Mouse (Mus musculus) lung, embryonic 15.5 days (tissue): ENCODE results near the gene Ranbp2. TPM values are rescaled to one million over a fixed set of nuclear protein-coding genes. Genes with fewer than 3 reads are reported as not detected.

Experiments
- ATAC-seq: fragments of 200-750 bp; cut with Nextera tagmentation; 2 replicates; pipeline ENCODE4 v1.8.0; 2017; ENCODE audit warnings: moderate number of reproducible peaks, borderline replicate concordance; ENCODE audit not compliant: low FRiP score, low TSS enrichment; ENCODE audit errors: extremely low read depth
- H3K27ac ChIP-seq: fragments of 300-500 bp; sonication (generic); 2 replicates; pipeline ENCODE4 v1.5.1; 2015; ENCODE audit warnings: moderate library complexity, mild to moderate bottlenecking, inconsistent platforms
- H3K27me3 ChIP-seq: fragments of 300-500 bp; sonication (generic); 2 replicates; pipeline ENCODE4 v1.6.1; 2015; ENCODE audit warnings: inconsistent platforms
- H3K36me3 ChIP-seq: fragments of 300-500 bp; sonication (generic); 2 replicates; pipeline ENCODE4 v1.6.1; 2015; ENCODE audit warnings: inconsistent platforms
- H3K4me1 ChIP-seq: fragments of 300-500 bp; sonication (generic); 2 replicates; pipeline ENCODE4 v1.6.1; 2015; ENCODE audit warnings: inconsistent platforms
- H3K4me2 ChIP-seq: fragments of 300-500 bp; sonication (generic); 2 replicates; pipeline ENCODE4 v1.6.1; 2015; ENCODE audit warnings: inconsistent platforms, mild to moderate bottlenecking, moderate library complexity
- H3K4me3 ChIP-seq: fragments of 300-500 bp; sonication (generic); 2 replicates; pipeline ENCODE4 v1.5.1; 2015; ENCODE audit warnings: mild to moderate bottlenecking, inconsistent platforms
- H3K9ac ChIP-seq: fragments of 300-500 bp; sonication (generic); 2 replicates; pipeline ENCODE4 v1.6.1; 2015; ENCODE audit warnings: inconsistent platforms
- H3K9me3 ChIP-seq: fragments of 300-500 bp; sonication (generic); 2 replicates; pipeline ENCODE4 v1.6.1; 2016; ENCODE audit warnings: inconsistent platforms
- WGBS: fragments of 180-500 bp; shearing (Covaris S2); methylation state at CpG from one replicate; pipeline ENCODE4 v1.1.7; 2015; 5-methylcytosine and 5-hydroxymethylcytosine counted together
- polyA plus RNA-seq: library from polyadenylated mRNA; unstranded; fragments of >200 nt; fragmentation: Nextera tagmentation; extraction: Ambion mirVana; gene quantifications from 2 replicates; pipeline ENCODE4 v1.2.1, GENCODE M21; 2015

The Ranbp2 gene
- polyA plus RNA-seq = 26.5 and 27.9 TPM in 2 replicates

DNA sequence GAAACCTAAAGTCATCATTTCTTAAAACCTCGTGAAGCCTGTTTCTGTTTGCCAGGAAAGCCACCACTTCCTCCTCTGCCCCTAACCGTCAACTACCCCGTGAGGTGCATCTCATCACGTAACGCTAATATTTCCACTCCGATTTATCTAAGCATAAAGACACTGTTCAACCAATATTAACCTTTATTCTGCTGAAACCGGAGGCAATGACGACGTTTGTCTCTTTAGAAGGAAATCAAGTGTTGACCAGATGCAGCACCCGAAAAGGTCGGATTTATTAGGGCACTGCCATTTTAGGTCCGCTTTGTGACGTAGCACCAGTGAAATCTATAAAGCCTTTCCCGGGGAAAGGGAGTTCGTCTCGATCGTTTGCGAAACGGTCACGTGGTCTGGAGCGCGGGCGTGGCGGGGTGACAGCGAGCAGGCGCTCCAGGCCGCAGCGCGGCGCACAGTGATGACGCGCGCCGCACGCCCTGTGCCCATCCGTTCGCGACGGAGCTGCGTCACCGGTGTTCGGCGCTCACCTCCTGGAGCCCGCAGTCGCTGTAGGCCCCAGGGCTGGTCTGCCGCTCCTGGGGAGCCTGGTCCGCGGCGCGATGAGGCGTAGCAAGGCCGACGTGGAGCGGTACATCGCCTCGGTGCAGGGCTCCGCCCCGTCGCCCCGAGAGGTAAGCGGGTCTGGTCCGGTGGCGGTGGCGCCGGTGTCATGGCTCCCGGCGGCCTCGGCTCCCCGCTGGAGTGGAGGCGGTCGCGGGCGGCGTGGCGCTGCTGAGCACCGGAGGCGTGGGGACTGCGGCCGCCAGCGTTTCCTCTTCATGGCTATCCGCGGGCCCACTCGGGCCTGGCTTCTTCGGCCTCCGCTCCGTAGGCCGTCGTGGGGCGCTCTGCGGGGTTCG lies at the start of gene Ranbp2:
TSS of gene Ranbp2 (plus strand) at position 537 of the 896 bp plus-strand sequence.
- WGBS = under 1% methylated on average over 81 of the region's 91 CpGs

DNA sequence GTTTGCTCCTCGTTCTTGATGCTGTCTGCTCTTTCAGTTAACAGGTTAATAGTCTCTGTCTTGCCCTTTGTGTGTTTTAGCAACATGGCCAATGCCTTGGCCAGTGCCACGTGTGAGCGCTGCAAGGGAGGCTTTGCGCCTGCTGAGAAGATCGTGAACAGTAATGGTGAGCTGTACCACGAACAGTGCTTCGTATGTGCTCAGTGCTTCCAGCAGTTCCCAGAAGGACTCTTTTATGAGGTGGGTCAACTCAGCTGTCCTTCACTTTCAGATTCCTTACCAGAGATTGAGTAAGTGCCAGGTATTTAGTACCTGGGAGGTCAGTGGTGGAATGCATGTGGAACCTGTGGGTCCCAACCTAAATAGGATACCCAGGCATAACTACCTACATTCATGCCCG lies 47.8 kb upstream of the Ranbp2 start:
- 81% methylated on average over 8 of the region's 8 CpGs for WGBS
- Histone ChIP-seq H3K9me3 (no peaks in the 10 kb centered on the region), H3K27ac (peak overlapping the region; percentile 65), H3K9ac (no peak overlapping the region), H3K4me1 (peaks cover 34% of the 10 kb centered on the region), H3K36me3 (peaks cover 35% of the 10 kb centered on the region), H3K27me3 (no peaks in the 10 kb centered on the region), H3K4me2 (0 out of 2 replicates have a peak overlapping the region, but pooled peaks have one; percentile 3), H3K4me3 (no peak overlapping the region)
- peak; percentile 34; the same call in 1 of the 2 replicates for ATAC-seq

More for the DNA sequence above, at the start of gene Ranbp2:
- peak within 1 kb of the TSS; percentile 97 for H3K27ac ChIP-seq
- H3K4me3 ChIP-seq = peak within 1 kb of the TSS; percentile 93
- peaks cover 9% of the 10 kb centered on the region for H3K4me1 ChIP-seq
- H3K27me3 ChIP-seq = no peaks in the 10 kb centered on the region
- peak; percentile 99 for ATAC-seq
- 0 out of 2 replicates have a peak, but pooled peaks cover 2% of the 10 kb centered on the region for H3K36me3 ChIP-seq
- peak within 1 kb of the TSS; percentile 61 for H3K4me2 ChIP-seq
- H3K9ac ChIP-seq = peak within 1 kb of the TSS; percentile 93
- no peaks in the 10 kb centered on the region for H3K9me3 ChIP-seq

DNA sequence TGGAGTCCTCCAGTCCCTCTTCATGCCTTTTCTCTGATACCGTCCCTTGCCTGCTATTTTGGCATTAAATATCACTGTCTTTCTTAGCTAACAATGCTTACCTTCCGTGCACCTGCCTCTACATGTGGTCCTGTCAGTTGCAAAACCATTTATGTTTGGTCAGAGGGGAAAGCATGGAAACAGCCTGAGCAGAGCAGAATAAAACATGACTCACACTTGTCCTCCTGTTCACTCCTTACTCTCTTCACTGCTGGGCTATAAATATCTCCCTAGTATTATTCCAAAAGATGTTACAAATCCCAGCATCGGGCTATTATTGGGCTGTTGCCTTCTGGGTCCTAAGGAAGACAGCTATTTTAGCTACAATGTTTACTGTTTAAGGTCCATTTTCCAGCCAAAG lies 44.9 kb upstream of the Ranbp2 start:
- no peak for ATAC-seq
- Histone ChIP-seq H3K9me3 (no peaks in the 10 kb centered on the region), H3K9ac (no peak overlapping the region), H3K4me2 (no peak overlapping the region), H3K27me3 (no peaks in the 10 kb centered on the region), H3K4me1 (peaks cover 26% of the 10 kb centered on the region), H3K36me3 (peaks cover 43% of the 10 kb centered on the region), H3K27ac (no peak overlapping the region), H3K4me3 (no peak overlapping the region)
- 79% methylated on average over 3 of the region's 3 CpGs for WGBS

DNA sequence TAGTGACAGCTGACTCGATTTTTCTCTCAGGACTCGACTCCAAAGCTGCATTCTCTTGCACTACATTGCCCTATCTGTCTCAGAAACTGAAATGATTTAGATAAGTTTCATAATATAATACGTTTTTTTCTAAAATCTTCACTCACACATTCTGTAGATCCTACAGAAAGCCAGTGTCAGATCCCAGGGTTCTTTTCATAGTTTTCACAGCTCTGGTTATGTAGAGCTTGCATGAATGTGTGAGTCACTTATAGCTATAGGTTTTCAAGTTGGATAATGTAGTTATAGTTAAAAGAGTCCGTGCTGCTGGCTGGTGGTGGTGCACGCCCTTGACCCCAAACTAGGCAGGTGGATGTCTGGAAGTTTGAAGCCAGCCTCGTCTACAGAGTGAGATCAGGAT lies 42.1 kb upstream of the Ranbp2 start:
- peaks cover 53% of the 10 kb centered on the region for H3K36me3 ChIP-seq
- ATAC-seq = no peak
- no peak overlapping the region for H3K9ac ChIP-seq
- peak overlapping the region; percentile 86 for H3K27ac ChIP-seq
- H3K9me3 ChIP-seq = no peaks in the 10 kb centered on the region
- H3K4me2 ChIP-seq = no peak overlapping the region
- peaks cover 15% of the 10 kb centered on the region for H3K4me1 ChIP-seq
- no peaks in the 10 kb centered on the region for H3K27me3 ChIP-seq
- no peak overlapping the region for H3K4me3 ChIP-seq
- 76% methylated on average over 6 of the region's 6 CpGs for WGBS

DNA sequence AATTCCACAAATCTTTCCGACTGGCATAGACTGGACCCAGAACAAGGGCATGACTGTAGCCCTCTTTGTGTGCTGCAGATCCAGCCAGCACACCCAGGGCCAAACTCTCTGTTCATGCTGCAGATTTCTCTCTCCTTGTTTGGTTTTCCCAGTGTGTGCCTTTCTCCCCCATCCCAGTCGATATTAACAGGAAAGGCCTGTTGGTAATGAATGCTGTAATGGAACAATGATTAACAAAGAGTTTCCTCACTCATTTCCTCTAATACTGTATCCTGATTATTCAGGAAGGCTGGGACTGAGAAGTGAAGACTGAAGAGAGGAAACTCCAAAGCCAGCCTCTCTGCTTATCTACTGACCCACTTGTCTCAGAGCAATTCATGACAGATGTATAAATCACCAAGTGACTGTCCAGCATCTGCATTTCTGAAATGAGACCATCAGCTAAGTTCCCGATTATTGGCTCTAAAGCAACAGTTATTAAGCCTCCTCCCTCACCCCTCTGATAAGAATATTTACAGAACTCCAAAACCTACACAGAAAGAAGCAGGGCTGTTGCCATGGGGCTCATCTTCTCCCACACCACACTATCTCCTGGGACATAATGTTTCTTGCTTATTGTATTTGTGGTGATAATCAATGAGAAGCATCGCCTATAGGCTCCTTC lies 41.3 kb upstream of the Ranbp2 start:
- Histone ChIP-seq H3K4me2 (no peak overlapping the region; the same call in 1 of the 2 replicates), H3K9me3 (no peaks in the 10 kb centered on the region), H3K36me3 (peaks cover 57% of the 10 kb centered on the region), H3K9ac (no peak overlapping the region), H3K27ac (peak overlapping the region; percentile 86), H3K4me3 (no peak overlapping the region), H3K4me1 (peaks cover 15% of the 10 kb centered on the region), H3K27me3 (no peaks in the 10 kb centered on the region)
- WGBS = 50% methylated on average over 4 of the region's 4 CpGs
- ATAC-seq = peak; percentile 82

DNA sequence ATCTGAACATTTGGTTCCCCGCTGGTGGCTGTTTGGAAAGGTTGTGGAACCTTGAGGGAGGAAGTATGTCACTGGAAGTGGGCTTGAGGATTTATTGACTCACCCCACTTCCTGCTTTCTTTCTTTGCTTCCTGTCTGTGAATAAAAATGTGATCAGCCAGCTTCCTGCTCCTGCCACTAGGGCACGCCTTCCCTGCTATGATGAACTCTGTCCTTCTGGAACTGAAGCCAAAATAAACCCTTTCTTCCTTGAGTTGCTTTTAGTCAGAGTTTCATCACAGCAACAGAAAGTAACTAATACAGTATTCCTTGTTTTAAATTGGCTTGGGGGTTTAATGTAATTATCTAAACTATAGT lies 40.8 kb upstream of the Ranbp2 start:
- no peak overlapping the region for H3K9ac ChIP-seq
- no peak overlapping the region for H3K4me3 ChIP-seq
- peaks cover 59% of the 10 kb centered on the region for H3K36me3 ChIP-seq
- ATAC-seq = 0 out of 2 replicates have a peak, but pooled peaks have one; percentile 34
- H3K4me2 ChIP-seq = no peak overlapping the region
- peak overlapping the region; percentile 86 for H3K27ac ChIP-seq
- H3K9me3 ChIP-seq = no peaks in the 10 kb centered on the region
- H3K4me1 ChIP-seq = peaks cover 15% of the 10 kb centered on the region
- H3K27me3 ChIP-seq = no peaks in the 10 kb centered on the region
- 65% methylated on average over 2 of the region's 2 CpGs for WGBS

DNA sequence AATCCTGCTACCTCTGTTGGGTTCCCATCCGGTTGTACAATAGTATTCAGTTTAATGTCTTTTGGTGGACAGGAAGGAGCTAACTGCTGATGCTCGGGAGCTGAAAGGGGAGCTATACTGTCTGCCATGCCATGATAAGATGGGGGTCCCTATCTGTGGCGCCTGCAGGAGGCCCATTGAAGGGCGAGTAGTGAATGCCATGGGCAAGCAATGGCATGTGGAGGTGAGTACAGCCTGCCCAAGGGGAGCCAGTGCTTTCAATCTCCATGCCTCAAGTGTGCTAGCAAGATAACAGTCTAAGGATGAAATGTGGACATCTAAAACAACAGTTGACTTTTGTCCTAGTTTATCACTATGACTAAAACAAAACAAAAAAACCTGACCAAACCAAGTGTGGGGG lies 34.4 kb upstream of the Ranbp2 start:
- no peak for ATAC-seq
- WGBS = 78% methylated on average over 4 of the region's 4 CpGs

DNA sequence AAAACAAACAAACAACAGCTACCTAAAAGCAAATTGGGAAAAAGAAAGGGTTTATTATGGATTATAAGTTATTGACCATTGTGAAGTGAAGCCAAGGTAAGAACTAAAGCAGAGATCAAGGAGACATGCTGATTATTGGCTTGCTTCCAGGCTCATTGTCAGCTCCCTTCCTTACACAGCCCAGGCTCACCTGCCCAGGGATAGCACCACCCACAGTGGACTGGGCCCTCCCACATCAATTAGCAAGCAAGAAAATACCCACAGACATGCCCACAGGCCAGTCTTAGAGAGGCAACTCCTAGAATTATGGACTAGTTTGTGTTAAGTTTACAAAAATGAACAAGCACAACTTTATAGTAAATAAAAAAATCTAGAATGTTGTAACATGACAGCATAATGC lies 33.9 kb upstream of the Ranbp2 start:
- no peak overlapping the region for H3K9ac ChIP-seq
- H3K9me3 ChIP-seq = no peaks in the 10 kb centered on the region
- peaks cover 78% of the 10 kb centered on the region for H3K36me3 ChIP-seq
- H3K27ac ChIP-seq = no peak overlapping the region
- ATAC-seq = no peak
- no peak overlapping the region for H3K4me3 ChIP-seq
- no peaks in the 10 kb centered on the region for H3K27me3 ChIP-seq
- H3K4me2 ChIP-seq = no peak overlapping the region
- H3K4me1 ChIP-seq = peaks cover 9% of the 10 kb centered on the region

More for the DNA sequence above, 34.4 kb upstream of the Ranbp2 start:
- H3K27me3 ChIP-seq = no peaks in the 10 kb centered on the region
- no peaks in the 10 kb centered on the region for H3K9me3 ChIP-seq
- H3K36me3 ChIP-seq = peaks cover 76% of the 10 kb centered on the region
- H3K9ac ChIP-seq = no peak overlapping the region
- H3K4me2 ChIP-seq = no peak overlapping the region
- no peak overlapping the region for H3K4me3 ChIP-seq
- no peak overlapping the region for H3K27ac ChIP-seq
- H3K4me1 ChIP-seq = peaks cover 4% of the 10 kb centered on the region

DNA sequence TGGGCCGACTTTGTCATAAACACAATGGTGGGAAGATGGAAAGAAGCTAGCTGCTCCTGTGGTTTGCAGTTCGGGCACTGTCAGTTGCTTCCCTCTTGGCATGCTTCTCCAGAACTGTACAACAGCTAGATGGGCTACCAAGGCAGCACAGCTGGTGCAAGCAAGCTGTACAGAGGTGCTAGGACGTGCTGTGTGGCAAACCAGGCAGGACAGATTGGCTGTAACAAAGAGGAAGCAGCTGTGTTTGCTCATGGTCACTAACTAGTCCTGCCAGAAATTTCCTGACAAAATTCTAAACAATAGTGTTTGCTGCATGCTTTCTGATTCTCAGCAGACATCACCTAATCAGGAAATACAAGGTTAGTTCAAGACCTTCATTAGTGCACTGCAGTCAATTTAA lies 30.0 kb upstream of the Ranbp2 start:
- ATAC-seq = peak; percentile 98
- 31% methylated on average over 3 of the region's 3 CpGs for WGBS

DNA sequence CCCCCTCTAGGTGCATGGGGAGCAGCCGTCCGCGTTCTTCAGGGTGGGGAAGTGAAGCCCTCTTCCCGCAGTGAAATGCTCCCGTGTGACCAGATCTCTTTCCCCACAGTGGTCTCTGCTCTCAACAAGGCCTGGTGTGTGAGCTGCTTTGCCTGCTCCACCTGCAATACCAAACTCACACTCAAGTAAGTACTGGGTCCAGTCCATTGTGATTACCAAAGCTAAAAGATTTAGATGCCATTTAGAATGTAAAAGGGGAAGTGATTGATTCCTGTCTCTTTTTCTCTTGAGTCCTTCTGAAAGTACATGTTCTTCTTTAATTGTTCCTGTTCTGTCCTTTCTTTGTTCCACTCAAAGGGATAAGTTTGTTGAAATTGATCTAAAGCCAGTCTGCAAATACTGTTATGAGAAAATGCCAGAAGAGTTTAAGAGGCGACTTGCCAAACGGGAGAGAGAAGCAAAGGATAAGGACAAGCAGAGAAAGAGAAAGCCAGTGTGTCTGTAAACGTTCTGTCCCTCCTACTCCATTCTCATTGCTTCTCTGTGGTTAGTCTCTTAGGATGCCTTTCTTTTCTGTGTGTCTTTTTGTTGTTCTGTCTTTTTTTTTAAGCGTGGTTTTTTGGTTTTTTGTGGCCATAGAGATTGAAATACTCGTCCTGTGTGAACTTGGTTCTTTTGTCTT lies 28.3 kb upstream of the Ranbp2 start:
- Histone ChIP-seq H3K4me3 (no peak overlapping the region), H3K9ac (no peak overlapping the region), H3K36me3 (peaks cover 53% of the 10 kb centered on the region), H3K27ac (peak overlapping the region; percentile 27; the same call in 1 of the 2 replicates), H3K4me1 (peaks cover 9% of the 10 kb centered on the region), H3K27me3 (no peaks in the 10 kb centered on the region), H3K9me3 (no peaks in the 10 kb centered on the region), H3K4me2 (no peak overlapping the region)
- WGBS = 79% methylated on average over 10 of the region's 10 CpGs
- ATAC-seq = no peak

More for the DNA sequence above, 30.0 kb upstream of the Ranbp2 start:
- peak overlapping the region; percentile 81 for H3K27ac ChIP-seq
- H3K9ac ChIP-seq = no peak overlapping the region
- H3K4me3 ChIP-seq = no peak overlapping the region
- peaks cover 59% of the 10 kb centered on the region for H3K36me3 ChIP-seq
- H3K4me1 ChIP-seq = peaks cover 9% of the 10 kb centered on the region
- no peaks in the 10 kb centered on the region for H3K27me3 ChIP-seq
- H3K9me3 ChIP-seq = no peaks in the 10 kb centered on the region
- no peak overlapping the region for H3K4me2 ChIP-seq

DNA sequence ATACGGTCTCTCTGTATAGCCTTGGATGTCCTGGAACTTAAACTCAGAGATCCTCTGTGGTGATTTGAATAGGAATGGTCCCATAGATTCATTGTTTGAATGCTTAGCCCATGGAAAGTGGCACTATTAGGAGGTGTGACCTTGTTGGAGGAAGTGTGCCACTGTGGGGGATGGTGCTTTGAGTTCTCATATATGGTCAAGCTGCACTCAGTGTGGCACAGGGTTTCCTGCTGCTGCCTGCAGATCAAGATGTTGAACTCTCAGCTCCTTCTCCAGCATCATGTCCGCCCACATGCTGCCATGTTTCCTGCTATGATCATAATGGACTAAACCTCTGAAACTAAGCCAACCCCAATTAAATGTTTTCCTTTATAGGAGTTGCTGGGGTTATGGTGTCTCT lies 18.8 kb upstream of the Ranbp2 start:
- no peak overlapping the region for H3K4me3 ChIP-seq
- no peak for ATAC-seq
- H3K27me3 ChIP-seq = no peaks in the 10 kb centered on the region
- WGBS = 96% methylated on average over 2 of the region's 2 CpGs
- no peak overlapping the region for H3K4me2 ChIP-seq
- H3K9ac ChIP-seq = no peak overlapping the region
- no peak overlapping the region for H3K27ac ChIP-seq
- no peaks in the 10 kb centered on the region for H3K4me1 ChIP-seq
- no peaks in the 10 kb centered on the region for H3K9me3 ChIP-seq
- peaks cover 23% of the 10 kb centered on the region for H3K36me3 ChIP-seq
